Mouse (Mus musculus) large intestine, adult 2 months (tissue): Measurements from ENCODE around the gene Ankrd40. TPM values are rescaled to one million over a fixed set of nuclear protein-coding genes. Genes with fewer than 3 reads are reported as not detected.

ENCODE experiments used
- DNase-seq: peaks from one replicate; pipeline ENCODE4 v3.0.0-alpha.2; 2012; ENCODE audit warnings: low read depth, low spot score
- WGBS: fragments of 180-500 bp; shearing (Covaris S2); methylation state at CpG from one replicate; pipeline ENCODE4 v1.1.7; 2018; 5-methylcytosine and 5-hydroxymethylcytosine counted together
- polyA plus RNA-seq: library from polyadenylated mRNA; depleted of rRNA; stranded (reverse); fragments of >200 nt; gene quantifications from 2 replicates; pipeline ENCODE4 v1.2.3, GENCODE M21; 2012

Gene Ankrd40
- polyA plus RNA-seq, 1 experiment, result 49.1 TPM

DNA sequence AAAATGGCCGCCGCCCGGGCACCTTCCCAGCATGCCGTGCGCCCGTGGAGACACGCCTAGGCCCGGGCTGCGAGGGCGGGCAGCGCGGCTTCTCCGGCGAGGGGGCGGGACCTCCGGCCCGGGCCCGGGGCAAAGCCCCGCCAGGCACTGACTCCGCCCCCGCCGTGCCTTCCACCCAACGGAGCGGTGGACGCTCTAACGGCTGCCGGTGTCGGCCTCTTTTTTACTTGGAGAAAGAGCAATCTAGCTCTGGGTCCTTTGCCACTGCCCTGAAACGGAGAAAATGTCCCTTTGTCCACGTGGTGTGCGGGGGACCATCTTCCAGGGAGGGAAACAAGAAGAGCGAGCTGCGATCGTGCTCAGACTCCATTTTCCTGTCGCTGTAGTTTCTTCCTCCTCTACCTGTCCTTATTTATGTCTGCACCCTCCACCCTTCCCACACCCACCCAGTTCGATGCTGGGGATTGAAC, 5.8 kb upstream of the Ankrd40 start, which contains the start of gene Luc7l3:
Luc7l3 (minus strand) TSS at position 58 of the 470 bp plus-strand sequence.
- no peak for DNase-seq
- WGBS, result 2% methylated on average over 36 of the region's 36 CpGs

DNA sequence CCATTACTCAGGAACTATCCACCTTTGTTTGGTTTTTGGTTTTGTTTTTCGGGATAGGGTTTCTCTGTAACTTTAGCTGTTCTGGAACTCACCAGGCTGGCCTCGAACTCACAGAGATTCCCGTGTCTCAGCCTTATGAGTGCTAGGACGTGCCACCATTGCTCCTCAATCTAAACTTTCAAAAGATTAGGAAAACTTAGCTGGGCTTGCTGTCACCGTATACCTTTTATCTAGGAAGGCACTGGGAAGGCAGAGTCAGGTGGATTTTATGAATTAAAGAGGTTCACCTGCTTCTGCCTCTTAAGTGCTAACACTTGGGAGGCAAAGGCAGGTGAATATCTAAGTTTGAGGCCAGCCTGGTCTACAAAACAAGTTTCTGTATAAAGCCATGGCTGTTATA, 5.2 kb upstream of the Ankrd40 start:
- no peak for DNase-seq
- 33% methylated on average over 5 of the region's 5 CpGs for WGBS

DNA sequence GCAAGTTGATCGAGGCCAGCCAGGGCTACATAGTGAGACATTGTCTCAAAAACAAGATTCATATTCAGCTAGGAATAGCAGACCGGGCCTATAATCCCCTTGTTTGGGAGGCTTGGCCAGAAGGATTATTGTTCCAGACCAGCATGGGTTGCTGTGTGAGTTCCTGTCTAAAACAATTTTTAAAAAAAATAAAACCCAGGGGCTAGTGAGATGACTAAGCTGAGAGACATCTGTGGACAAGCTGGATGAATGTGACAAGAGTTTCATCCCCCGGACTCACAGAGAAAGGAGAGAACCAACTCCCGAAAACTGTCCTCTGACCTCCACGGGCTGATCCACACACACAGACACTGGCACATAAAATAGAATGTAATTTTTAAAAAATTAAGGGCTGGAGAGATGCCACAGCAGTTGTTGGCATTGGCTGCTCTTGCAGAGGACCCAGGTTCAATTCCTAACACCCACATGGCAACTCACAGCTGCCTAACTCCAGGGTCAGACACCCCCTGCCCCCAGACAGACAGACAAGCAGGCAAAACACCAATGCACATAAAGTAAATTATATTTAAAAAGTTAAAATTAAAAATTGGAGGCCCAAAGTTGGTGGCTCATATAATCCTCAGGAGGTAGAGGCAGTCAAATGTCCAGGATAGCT, 4.4 kb upstream of the Ankrd40 start:
- DNase-seq, result no peak
- 77% methylated on average over 5 of the region's 5 CpGs for WGBS

DNA sequence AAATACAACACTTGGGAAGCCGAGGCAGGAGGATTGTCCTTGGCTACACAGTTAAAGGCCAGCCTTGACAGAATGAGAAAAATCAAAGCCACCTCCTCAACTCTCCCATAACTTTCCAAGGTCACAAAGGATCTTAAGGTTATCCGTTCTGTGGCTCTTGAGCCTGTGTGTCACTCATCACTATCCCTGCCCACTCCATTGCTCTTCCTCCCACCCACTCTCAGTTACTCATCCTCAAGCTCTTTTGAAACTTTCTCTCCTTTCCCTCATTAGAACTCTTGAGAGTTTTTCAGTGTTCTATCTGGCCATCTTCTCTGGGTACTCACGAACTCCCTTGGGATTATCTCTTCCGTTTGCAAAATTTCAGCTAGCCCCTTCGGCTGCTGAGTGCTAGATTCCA, 3.2 kb upstream of the Ankrd40 start:
- 94% methylated on average over 5 of the region's 5 CpGs for WGBS
- DNase-seq, result no peak

DNA sequence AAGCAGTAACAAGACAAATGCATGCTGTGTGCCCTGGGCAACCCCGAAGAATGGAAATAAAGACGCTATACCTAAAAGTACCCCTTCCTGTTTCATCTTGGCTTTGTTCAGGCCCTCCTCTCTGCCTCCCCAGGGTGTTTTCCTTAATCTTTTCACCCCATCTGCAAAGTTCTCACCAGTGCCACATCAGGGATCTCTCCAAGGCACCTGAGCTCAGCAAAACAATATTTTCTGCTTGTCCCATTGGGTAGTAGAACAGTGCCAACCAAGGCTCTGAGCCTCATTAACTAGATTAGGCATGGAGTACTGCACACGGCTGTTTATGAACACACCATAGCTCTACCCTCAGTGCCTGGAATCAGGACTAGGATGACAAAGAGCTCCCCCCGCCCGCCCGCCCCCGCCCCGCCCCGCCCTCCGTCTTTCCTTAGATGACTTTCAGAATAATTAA, 815 bp upstream of the Ankrd40 start:
- DNase-seq, result no peak

DNA sequence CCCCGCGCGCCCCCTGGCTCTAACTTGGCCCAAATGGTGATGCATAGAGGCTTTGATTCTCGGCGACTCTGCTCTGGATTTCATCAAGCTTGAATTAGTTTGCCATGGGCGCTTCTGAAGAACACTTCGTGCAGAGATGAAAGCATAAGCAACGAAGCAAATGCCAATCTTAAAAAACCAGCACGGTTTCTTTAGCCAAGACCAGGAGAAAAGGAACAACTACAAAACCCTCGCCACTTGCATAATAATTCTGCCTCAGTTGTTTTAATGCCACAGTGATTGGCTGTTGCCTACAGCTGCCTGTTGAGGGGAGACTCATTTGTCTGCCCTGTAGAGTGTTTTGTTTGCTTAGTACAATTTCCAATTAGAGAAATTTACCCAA, 834 bp downstream of the Ankrd40 start:
- 4% methylated on average over 10 of the region's 10 CpGs for WGBS
- no peak for DNase-seq

More for the DNA sequence above, 815 bp upstream of the Ankrd40 start:
- 9% methylated on average over 10 of the region's 10 CpGs for WGBS

DNA sequence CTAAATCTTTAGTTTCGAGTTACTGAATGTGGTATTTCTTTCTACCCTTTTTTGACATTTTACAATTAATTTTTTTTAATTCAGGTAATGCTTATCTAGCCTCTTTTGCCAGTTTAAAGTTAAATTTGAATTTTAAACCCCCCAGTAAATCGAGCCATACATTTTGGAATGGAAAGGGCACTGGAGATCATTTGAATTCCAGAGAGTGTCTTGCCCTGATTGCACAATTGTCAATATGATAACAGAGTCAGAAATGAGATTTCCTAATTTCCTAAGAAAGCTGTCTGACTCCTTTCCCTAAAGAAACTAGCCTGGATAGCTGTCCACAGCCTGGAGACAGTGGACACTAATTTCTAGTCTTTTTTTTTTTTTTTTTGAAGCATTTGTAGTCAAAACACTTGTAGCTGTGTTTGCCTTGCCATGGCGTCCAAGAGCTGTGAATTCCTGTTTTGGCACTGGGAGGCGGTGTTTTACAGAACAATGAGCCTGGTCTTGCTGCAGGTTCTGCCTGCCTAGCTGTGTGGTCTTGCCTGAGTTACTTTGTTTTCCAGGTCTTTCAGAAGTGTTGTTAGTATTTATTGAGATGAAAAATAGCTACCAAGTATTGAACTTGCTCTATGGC, 1.6 kb downstream of the Ankrd40 start:
- 34% methylated on average over 4 of the region's 4 CpGs for WGBS

DNA sequence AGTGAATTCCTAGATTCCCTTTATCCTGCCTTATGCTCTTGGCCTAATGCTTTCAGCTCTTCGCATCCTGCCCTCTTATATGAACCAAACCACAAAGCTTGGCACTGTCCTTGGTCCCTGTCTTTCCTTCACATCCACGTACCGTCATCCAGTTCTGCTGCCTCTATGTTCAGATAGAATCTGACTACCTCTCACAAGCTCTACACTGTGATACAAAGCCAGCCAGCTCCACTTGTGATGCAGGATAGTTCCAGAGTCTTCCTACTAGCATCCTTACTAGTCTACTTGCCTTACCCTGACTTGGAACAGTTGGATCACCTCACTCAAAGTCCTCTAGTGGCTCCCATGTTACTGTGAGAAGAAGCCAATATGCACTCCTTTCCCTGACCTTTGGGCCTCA, 2.4 kb downstream of the Ankrd40 start:
- WGBS, result 73% methylated on average over 3 of the region's 3 CpGs

More for the DNA sequence above, 1.6 kb downstream of the Ankrd40 start:
- DNase-seq, result no peak

DNA sequence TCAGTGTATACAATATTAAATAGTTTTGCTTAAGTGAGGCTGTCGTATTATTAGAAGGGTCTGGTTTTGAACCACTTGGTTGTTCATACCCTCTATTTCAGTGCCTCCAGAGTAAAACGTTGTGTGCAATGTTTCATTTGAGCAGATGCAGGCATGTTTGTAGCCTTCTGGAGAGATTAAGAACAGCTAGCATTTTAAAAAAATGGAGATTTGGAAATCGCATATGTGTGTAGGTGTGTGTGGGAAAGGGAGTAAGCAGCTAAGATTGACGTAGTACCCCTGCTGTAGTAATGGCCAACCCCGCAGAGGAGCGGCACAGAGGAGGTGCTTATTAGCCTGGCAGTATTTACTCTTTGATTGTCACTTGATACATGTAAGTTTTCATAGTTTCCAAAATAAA, 4.9 kb downstream of the Ankrd40 start:
- DNase-seq, result no peak
- 86% methylated on average over 6 of the region's 6 CpGs for WGBS

More for the DNA sequence above, 2.4 kb downstream of the Ankrd40 start:
- no peak for DNase-seq

DNA sequence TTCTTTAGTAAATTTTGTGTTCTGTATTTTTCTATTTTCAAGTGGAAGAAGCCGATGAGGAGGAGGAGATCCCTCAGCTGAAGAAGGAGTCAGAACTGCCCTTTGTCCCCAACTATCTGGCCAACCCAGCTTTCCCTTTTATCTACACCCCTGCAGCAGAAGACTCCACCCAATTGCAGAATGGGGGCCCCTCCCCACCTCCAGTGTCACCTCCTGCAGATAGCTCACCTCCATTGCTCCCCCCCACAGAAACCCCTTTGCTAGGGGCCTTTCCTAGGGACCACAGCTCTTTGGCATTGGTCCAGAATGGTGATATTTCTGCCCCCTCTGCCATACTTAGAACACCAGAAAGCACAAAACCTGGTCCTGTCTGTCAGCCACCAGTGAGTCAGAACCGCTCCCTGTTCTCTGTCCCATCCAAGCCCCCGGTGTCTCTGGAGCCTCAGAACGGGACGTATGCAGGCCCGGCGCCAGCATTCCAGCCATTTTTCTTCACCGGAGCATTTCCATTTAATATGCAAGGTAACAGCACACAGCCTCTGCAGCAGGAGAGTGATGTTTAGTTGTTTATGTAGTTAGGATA, 6.7 kb downstream of the Ankrd40 start:
- 76% methylated on average over 8 of the region's 8 CpGs for WGBS
- no peak for DNase-seq

DNA sequence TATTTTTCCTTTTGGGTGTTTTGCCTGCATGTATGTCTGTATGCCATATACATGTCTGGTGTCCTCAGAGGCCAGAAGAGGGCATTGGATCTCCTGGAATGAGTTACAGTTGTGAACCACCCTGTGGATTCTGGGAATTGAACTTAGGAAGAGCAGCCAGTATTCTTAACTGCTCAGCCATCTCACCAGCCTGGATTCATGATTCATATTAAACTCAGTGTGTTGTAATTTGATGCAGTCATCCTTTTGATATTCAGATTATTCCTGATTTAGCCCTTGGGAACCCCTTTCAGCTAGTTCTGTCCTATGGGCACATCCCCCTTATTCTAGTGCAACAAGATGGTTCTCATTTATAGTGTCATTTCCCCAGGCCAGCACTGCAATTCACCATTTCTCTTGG, 8.8 kb downstream of the Ankrd40 start:
- no peak for DNase-seq

DNA sequence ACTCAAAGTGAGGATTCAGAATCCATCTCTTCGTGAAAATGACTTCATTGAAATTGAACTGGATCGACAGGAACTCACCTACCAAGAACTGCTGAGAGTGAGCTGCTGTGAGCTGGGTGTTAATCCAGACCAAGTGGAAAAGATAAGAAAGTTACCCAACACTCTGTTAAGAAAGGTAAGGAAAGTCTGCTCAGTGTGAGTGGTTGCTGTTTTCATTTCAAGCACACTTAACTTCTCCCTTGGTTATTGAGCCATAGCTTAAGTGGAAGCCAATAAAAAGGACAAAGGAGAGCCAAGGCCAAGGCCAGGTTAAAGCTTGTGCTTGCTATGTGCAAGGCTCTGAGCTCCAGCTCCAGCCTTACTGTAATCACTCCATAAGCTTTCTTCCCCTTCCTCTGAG, 10.5 kb downstream of the Ankrd40 start:
- DNase-seq, result no peak
- 72% methylated on average over 2 of the region's 2 CpGs for WGBS

DNA sequence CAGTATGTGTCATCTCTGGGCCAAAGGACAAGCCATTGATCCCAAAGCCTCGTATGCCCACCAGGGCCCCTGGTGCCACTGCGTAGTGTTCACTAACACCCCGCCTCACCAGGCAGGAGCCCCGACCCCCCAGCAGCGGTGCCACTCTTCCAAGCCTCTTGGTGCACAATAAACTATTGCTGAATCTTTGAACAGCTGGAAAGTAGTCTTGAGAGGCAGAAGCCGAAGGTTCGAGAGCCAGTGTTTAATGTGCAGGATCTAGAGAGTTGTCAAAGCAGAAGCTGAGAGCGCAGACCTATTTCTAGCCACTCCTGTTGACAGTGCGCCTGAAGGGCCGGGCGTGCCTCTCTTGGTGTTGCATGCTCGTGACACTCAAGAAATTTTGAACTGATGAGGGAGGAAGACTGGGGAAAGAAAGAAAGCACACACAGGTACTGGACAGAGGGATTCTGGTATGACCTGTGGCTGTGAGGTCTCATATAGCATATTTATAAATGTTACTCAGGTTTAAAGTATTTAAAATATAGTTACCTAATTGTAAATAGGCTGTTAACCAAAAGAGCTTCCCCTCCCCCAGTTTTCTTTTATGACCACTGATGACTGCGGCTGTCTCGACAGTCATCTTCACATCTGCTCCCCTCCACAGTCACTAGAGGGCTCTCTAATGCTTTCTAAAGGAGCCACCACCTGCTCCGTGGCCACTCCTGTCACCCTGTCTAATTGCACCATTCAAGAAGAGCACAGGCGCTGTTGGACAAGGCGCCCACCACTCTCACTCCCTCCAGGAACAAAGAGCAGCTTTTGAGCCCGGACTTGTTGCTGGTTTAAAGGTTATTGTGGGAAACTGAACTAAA, 12.2 kb downstream of the Ankrd40 start:
- no peak for DNase-seq
- WGBS, result 50% methylated on average over 18 of the region's 18 CpGs

DNA sequence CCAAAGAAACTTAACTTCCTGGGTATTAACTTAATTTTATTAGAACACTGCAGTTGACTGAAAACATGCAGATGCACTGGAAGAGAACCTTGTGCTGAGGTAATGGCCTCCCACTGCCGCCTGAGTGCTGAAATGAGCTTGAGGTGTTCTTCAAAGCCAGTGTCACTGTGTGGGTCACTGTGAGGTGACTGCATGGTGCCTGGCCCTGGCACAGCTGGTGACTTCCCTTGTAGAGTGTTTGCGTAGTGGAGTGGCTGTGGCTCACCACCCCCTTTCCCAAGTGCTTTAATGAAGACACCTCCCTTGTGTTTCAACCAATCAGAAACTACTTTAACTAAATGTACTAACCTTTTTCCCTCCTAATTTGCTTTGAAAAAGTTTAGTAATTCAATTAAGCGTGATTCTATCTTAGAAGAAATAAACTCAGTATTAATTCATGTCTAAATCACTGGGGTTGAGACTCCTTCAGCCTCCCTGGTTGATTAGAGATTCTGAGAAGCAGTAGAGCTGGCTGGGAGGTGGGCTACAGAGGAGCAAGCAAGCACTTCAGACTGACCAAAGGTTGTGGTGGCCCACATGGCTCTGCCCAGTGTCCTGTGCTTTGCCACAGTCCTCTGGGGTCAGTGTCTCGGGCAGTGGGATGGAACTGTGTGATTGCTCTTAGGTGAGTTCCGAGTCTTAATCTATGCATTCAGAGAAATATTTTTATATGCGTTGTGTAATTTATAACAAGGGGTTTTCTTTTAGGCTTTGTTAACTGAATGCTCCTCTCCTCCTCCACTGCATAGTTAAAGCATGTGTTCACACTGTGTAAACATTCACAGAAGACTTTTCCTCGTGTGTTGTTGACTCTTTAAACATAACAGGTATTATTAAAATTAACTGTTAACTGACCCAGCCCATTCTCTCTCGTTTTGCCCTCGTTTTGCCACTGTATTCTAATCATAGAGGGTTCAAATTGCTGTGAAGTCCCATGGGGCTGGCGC, 13.4 kb downstream of the Ankrd40 start:
- no peak for DNase-seq
- 30% methylated on average over 10 of the region's 10 CpGs for WGBS

DNA sequence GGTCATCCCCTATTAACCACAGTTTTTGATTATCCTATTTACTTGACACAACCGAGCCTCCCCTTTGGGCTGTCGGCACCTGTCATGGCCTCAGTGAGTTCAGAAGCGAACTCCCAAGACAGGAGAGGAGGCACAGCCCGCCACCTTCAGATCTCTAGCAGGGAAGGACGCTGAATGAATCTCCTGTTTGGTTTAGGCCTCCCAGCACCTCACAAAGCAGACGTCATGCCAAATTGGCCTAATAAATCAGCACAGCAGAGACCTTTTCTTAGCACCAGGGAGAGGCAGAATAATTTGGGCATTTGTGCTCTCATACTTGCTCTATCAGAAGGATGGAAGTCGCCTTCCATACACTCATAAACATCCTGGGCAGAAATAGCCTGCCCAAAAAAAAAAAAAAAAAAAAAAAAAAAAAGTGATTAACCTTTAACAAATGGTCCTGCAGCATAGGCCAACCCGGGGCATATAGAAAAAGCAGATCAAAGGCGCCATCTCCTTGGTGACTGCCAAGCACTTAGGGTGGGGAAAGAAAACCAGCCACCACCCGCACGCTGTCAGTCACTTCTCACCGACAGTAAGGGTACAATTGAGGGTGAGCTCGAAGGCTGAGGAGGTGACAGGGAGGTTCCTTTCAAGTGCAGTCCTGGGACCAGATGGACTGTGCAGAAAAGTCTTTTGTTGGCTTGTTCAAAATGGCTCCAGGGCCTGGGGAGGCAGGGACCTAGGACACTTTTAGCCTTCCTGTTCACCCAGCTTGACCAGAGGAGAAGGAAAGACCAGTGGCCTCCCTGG, 14.5 kb downstream of the Ankrd40 start:
- 21% methylated on average over 13 of the region's 13 CpGs for WGBS
- DNase-seq, result no peak

DNA sequence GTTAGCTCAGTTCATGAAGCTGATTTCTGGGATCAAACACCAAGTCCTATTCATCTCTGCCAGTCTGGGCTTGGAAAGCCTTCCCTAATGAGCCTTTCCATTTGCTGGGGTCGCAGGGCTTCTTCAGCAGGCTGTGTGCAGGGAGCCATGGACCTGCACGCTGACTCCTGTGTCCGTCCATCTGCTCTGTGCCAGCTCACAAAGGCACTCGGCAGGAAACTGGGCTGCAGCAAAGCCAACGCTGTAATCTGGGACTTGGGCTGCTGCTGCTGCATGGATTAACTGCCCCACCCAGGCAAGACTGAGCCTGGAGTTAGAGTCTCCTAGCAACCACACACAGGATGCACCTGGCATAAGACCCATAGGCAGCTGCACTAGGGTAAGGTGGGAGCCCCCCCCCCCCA, 16.2 kb downstream of the Ankrd40 start:
- 66% methylated on average over 5 of the region's 5 CpGs for WGBS
- no peak for DNase-seq

DNA sequence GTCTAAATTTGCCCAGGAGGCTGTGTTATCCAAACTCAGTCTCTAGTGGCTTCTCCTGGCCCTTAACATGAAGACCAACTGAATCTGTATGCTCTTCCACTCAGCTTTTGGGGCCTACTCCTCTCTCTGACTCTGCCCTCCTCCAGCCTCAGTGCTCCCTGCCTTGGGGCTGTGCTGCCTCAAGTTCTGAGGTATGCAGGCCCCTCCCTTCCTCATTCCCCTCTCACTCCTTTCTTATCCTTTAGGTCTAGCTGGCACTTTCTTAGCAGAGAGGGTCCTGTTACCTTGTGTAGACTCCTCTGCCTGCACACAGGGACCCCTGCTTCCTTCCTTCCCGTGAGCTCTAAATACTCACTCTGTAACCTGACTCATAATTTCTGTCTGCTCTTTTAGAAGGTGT, 16.7 kb downstream of the Ankrd40 start:
- 80% methylated on average over 1 of the region's 1 CpGs for WGBS
- DNase-seq, result no peak

DNA sequence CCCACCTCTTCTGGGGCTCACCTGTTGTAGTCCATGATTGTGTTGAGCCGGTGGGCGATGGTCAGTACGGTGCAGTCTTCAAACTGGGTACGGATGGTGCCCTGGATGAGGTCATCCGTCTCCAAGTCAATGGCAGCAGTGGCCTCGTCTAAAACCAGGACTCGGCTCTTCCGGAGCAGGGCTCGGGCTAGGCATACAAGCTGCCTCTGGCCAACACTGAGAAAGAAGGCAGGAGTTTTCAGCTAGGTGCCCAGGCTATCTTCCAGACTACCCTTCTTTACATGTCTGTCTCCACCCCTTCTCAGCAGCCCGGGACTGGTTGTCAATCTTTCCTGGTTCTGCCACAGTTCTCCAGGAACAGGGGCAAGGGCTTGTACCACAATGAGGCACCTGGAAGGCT, 18.1 kb downstream of the Ankrd40 start:
- no peak for DNase-seq
- 76% methylated on average over 10 of the region's 10 CpGs for WGBS
